Mouse (Mus musculus) kidney, embryonic 16.5 days (tissue): ENCODE measurements around the gene Psmc3. TPM values are rescaled to one million over a fixed set of nuclear protein-coding genes. Genes with fewer than 3 reads are reported as not detected.

Experiments
- polyA plus RNA-seq: library from polyadenylated mRNA; unstranded; fragments of >200 nt; fragmentation: Nextera tagmentation; extraction: Ambion mirVana; gene quantifications from 2 replicates; pipeline ENCODE4 v1.2.1, GENCODE M21; 2015

Gene Psmc3
- polyA plus RNA-seq, 1 experiment from 2014 or later, result 357 TPM

Other genes with a start within 250 kb of the Psmc3 start
- 240 and 244 TPM in 2 replicates for gene Mtch2, start 206.9 kb upstream of the Psmc3 start, polyA plus RNA-seq
- 6.5 and 7.0 TPM in 2 replicates for gene C1qtnf4, start 168.1 kb upstream of the Psmc3 start, polyA plus RNA-seq
- gene Kbtbd4, start 149.3 kb upstream of the Psmc3 start, polyA plus RNA-seq, result 46.8 and 50.2 TPM in 2 replicates
- gene Ndufs3, start 149.2 kb upstream of the Psmc3 start, polyA plus RNA-seq, result 246 and 251 TPM in 2 replicates
- 107 and 109 TPM in 2 replicates for gene Celf1, start 113.6 kb upstream of the Psmc3 start, polyA plus RNA-seq
- gene Rapsn, start 18.4 kb upstream of the Psmc3 start, polyA plus RNA-seq, result 2.4 and 3.0 TPM in 2 replicates
- 44.6 and 57.9 TPM in 2 replicates for gene Slc39a13, start 16.4 kb downstream of the Psmc3 start, polyA plus RNA-seq
- gene Spi1, start 28.4 kb downstream of the Psmc3 start, polyA plus RNA-seq, result 3.3 and 4.2 TPM in 2 replicates
- 0.30 and 0.44 TPM in 2 replicates for gene Mybpc3, start 64.1 kb downstream of the Psmc3 start, polyA plus RNA-seq
- 9.9 and 10.5 TPM in 2 replicates for gene Madd, start 129.8 kb downstream of the Psmc3 start, polyA plus RNA-seq
- 3.5 and 4.6 TPM in 2 replicates for gene Nr1h3, start 148.8 kb downstream of the Psmc3 start, polyA plus RNA-seq
- gene Acp2, start 148.9 kb downstream of the Psmc3 start, polyA plus RNA-seq, result 28.8 and 29.7 TPM in 2 replicates
- 16.2 and 20.6 TPM in 2 replicates for gene Ddb2, start 183.0 kb downstream of the Psmc3 start, polyA plus RNA-seq
- gene Pacsin3, start 201.9 kb downstream of the Psmc3 start, polyA plus RNA-seq, result 47.7 and 49.6 TPM in 2 replicates
- gene Arfgap2, start 211.0 kb downstream of the Psmc3 start, polyA plus RNA-seq, result 92.9 and 96.5 TPM in 2 replicates